Mouse (Mus musculus) frontal cortex, postnatal 14 days (tissue): ENCODE measurements around the gene Larp4b.
"Not testable (repeated sequence)": the region's sequence is repeated elsewhere in the genome, so short reads cannot be mapped to it uniquely, and the experiment has no call there.

Source experiments
- DNase-seq, 2 experiments: peaks; one replicate each; pipeline ENCODE4 v3.0.0; 2022; ENCODE audit warnings: low spot score in 2 of 2

Larp4b gene

DNA sequence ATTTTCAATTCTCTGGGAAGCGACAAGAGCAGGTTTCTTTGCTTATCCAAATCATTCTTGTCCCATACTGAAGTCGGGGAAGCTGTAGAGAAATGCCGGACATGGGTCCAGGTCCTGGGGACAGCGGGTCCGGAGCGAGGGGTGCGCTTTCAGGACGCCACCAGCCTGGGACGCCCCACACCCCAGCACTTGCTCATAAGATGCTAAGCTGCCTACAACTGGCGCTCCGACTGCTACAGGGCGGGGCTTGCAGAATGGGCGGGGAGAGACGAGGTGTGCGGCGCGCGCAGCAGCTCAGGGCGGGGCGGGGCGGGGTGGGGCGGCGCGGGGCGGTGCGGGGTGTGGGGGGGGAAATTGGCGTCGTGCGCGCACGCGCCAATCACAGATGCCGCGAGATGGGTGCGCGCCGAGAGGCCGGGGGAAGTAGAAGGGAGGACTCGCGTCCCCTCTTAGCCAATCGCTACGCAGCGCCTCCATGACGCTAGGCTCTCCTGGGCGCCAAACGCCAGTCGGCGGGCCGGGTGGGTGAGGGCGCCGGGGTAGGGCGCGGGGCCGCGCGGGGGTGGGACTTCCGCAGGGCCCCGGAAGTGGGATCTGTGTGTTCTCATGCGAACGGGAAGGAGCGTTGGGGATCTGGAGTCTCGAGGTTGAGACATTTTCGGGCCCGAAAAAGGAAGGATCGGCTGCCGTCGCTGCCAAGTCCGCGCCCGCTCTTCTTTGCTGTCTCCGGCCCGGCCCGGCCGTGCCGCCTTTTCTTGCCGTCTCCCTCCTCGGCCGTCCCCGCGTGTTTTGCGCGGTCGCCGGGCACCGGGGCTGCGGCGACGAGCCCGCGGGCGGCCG lies at the start of gene Larp4b:
Gene Larp4b, plus strand, starts transcription at position 566 of the 840 bp plus-strand sequence.
- peak; percentile 89 to 94 for DNase-seq

DNA sequence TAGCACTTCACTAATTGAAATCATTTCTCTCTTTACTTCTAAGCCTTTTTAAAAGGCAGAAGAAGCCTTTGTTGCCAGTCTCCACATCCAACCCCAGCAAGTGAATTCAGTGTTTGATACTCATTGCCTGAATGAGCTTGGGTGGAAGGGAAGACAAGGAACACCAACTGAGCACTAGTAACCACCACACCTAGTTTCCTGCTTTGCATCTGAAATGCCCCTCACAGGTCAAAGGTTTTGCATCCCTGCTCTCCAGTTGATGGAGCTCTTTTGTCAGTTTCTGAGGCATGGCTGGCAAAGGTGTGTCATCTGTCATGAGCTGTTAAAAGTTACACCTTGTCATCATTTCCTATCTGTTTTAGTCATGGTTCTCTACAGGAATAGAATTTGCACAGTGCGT lies 49.0 kb upstream of the Larp4b start:
- no peak for DNase-seq

DNA sequence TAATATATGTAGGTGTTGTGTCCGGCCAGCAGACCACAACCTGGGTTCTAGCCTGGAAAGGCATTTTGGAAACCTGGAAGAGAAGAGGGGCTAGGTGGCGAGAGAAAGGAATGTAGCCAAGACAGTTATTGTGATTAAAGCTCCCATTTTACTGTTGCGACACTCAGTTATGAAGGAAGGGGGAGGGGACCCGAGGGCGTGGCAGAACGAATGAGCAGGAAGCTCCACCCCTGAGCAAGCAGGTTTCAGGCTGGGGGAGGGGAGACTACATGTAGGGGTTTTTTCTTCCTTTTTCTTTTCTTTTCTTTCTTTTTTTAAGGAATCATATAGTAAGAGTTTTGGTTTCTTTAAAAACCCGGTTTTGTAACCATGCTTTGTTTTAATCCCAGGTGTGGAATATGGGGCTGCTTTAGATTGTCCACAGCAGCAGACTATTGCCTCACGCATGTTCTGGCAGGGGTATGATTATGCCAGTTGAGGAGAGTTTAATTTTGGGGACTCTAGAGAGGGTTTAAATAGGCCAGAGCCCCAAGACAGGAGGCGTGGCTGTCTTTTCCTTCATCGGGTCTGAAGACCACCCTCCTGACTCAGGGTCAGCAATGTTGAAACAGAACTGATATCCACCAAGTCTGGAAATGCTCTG lies 41.5 kb upstream of the Larp4b start:
- not testable (repeated sequence) for DNase-seq

DNA sequence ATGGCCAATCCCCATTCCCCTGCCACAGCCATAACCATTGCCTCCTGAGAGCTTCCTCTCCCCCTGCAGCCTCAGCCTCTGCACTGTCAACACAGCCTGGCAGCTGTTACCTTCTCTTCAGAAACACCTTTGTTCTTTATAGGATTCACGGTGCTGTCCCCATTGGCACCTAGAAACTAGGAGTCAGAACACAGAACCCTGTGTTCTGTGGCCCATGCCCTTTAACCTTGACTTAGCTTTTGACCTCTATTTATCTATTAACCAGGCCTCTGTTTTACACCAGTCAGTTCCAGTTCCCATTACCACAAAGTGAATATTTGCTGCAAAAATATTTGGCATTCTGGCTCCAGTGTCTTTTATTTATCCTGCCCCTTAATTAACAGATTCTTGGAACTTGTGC lies 36.4 kb upstream of the Larp4b start:
- no peak for DNase-seq

- no peak for DNase-seq
These were observed 35.0 kb upstream of the Larp4b start for GRCm38 (mm10) chr13:9058706-9059105.

- DNase-seq = no peak
These were observed 32.3 kb upstream of the Larp4b start for GRCm38 (mm10) chr13:9061394-9061793.

- no peak for DNase-seq
These were observed 29.5 kb upstream of the Larp4b start for GRCm38 (mm10) chr13:9064196-9064595.

DNA sequence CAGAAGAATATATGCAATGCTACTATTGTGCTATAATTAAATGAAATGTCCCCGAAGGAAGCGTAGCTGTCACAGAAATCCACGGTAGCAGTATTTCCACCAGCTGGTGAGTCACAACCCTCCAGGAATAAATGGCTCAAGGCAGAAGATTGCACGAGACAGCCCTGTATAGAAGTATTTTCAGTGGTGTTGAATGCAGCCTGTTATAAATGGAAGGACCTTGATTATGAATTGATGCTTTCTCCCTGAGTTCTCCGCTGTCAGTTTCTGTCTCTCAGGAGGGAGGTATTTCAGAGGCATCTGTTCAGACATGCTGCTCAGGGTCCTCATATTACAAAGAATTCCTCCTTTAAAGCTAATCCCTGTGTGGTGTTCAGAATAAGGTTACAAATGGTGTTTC lies 27.6 kb upstream of the Larp4b start:
- peak; percentile 13 for DNase-seq

DNA sequence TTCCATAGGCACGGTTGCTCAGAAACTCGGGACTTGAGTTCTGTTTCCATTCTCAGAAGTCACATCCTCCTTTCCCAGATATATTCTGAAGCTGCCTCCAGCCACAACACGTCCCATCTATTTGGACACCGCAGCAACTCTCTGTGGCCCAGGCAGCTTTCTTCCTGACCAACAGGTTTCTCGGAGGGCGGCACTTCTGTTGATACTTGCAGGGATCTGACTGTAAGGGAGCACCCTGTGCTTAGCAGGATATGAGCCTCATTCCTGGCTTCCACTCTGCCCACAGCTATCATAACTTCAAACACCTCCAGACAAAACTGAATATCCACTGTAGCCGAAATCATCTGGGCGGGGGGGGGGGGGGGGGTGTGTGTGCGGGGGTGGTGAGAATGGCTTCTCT lies 22.7 kb upstream of the Larp4b start:
- DNase-seq = no peak

- DNase-seq = no peak
These were observed 19.9 kb upstream of the Larp4b start for GRCm38 (mm10) chr13:9073818-9074217.

- no peak for DNase-seq
These were observed 17.7 kb upstream of the Larp4b start for GRCm38 (mm10) chr13:9075825-9076592.

GRCm38 (mm10) chr13:9082128-9082883 lies 11.4 kb upstream of the Larp4b start:
- no peak for DNase-seq

- DNase-seq = peak in 1 of 2 experiments; percentile 10
These were observed 702 bp downstream of the Larp4b start for GRCm38 (mm10) chr13:9094186-9094980.

DNA sequence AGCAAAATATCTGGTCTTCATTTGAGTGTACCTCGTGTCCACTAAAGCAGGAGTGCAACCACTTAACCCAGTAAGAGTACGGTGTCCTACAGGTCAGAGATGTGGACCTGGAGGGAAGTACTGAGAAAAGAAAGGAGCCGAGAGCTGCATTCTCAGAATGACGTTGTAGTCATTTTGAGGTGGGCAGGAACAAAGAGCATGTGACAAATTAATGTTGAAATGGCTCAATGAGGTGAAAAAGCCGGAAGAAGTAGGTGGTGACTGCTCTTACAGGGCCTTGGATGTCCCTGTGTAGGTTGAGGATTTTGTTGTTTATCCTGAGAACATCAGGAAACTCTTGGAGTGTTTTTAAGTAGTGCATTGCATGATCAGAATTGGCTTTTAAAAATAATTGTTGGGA lies 5.6 kb downstream of the Larp4b start:
- DNase-seq = no peak

DNA sequence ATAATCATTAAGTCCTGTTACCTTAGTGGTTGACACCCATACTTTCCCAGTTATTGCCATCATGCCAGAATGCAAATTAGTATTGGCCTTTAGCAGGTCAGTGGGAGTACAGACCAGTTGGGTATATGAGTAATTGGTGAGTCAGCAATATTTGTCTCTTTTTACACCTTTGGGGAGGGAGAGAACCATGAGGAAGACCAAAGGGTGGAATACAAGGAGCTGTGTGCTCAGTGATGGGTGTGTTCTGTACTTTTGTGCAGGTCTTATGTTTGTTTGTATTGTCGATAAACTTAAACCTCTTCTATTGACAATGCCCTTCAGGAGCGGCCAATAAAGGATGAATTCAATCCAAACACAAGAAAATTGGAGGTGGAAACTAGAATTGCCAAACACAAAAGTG lies 6.8 kb downstream of the Larp4b start:
- DNase-seq = no peak

GRCm38 (mm10) chr13:9106246-9106645 lies 12.6 kb downstream of the Larp4b start:
- no peak for DNase-seq

DNA sequence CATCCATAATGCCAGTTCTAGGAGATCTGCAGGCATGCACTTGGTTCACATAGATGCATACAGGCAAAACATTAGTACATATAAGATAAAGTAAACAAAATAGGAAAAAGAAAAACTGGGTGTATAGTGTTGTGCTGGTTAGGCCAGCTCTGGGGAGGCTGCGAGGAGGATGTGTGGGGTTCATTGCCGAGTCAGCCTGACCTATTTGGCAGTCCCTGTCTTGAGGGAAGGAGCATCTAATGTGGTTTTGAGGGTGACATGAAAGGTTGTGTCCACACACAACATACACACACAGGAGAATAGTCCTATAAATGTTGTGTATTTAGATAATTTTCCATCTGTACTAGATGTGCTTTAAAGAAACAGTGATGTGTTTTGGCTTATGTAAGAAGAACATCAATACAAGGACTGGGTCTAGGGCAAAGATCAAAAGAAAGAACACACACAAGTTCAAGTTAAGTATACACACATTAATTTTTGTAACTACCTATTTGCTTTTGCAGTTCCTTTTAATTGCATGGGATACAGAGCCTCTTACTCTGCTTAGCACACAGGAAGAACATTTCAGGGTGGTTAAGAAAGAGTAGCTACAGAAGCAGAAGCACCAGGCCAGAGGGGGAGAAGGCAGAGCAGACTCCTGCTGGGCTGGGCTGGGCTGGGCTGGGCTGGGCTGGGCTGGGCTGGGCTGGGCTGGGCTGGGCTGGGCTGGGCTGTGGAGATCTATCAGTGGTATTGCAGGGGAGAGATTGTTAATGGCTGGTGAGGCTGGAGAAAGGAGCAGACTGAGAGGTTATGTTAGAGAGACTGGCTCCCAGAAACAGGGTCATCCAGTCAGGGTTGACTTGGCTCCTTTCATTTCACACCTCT lies 13.5 kb downstream of the Larp4b start:
- no peak for DNase-seq

- DNase-seq = no peak
These were observed 20.1 kb downstream of the Larp4b start for GRCm38 (mm10) chr13:9113735-9114134.

- no peak for DNase-seq
These were observed 27.3 kb downstream of the Larp4b start for GRCm38 (mm10) chr13:9120835-9121542.
